Mouse (Mus musculus): Measurements from ENCODE around the gene Fryl.

- TF ChIP-seq CTCF (IDR thresholded peaks at IDR 0.05; ENCODE audit: extremely low read depth, insufficient read depth, insufficient read length, insufficient replicate concordance) (no peak), POLR2A (IDR thresholded peaks at IDR 0.05; ENCODE audit: low read depth, low read length) (no peak)
Observed at GRCm38 (mm10) chr5:72972934-72973333, 283.5 kb downstream of the Fryl start.

Measured in spleen, adult 2 months (tissue).